Mouse (Mus musculus) lung, postnatal 0 days (tissue): ENCODE measurements around the gene Stk32b.

Experiments used
- CTCF ChIP-seq: IDR thresholded peaks from 2 replicates; pipeline ENCODE4 v1.5.1; 2016; ENCODE audit warnings: antibody characterized with exemption, mild to moderate bottlenecking
- EP300 ChIP-seq: IDR thresholded peaks from 2 replicates; pipeline ENCODE4 v1.6.1; 2016; ENCODE audit warnings: antibody characterized with exemption, mild to moderate bottlenecking, control low read depth

DNA sequence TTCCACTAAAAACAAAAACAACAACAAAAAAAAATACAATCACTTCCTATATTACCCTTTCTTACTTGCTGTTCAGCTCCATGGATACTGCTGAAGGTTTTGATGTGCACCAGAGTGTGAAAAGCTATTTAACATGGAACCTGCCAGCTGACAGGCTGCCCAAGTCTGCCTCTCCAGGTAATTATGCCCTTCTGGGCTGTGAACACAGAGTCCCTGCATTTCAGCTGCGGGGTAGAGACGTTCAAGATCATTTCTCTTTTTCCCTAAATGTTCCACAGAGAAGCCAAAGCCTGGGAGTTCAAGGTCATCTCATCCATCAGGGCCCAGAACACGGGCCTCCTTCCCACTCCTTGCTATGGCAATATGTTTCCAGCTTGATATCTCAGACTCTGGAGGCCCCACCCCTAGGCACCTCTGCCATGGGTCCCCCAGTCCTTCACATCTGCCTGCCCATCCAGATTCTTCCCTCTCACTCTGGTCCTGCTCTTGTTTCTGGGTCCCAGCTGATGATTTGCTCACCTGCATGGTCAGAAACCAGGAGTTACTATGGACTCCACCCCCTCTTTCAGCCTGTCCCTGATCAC lies 244.9 kb downstream of the Stk32b start:
- no peak for TF ChIP-seq EP300
- TF ChIP-seq CTCF, result no peak
